Mouse (Mus musculus) layer of hippocampus, postnatal 10 days (tissue): Measurements from ENCODE around the gene Stra8. TPM values are rescaled to one million over a fixed set of nuclear protein-coding genes. Genes with fewer than 3 reads are reported as not detected.

ENCODE experiments used
- DNase-seq, 2 experiments: peaks; one replicate each; pipeline ENCODE4 v3.0.0; 2021; ENCODE audit warnings: low spot score in 2 of 2
- long read RNA-seq: library from polyadenylated mRNA; stranded (forward); transcript quantifications from one replicate; pipeline ENCODE4 v2.0.0, GENCODE M21; 2023
- total RNA-seq, 2 experiments: library from RNA; stranded (reverse); gene quantifications; 2 replicates each; pipeline ENCODE4 v1.2.3; 2021

The Stra8 gene
- total RNA-seq = not detected
- long read RNA-seq = 0 reads

- no peak for DNase-seq
Observed at GRCm38 (mm10) chr6:34919956-34920355, at the start of gene Stra8. TSS of gene Stra8 (plus strand) at chr6:34920163.

GRCm38 (mm10) chr6:34870724-34871123, 49.2 kb upstream of the Stra8 start:
- DNase-seq = no peak

- no peak for DNase-seq
Observed at GRCm38 (mm10) chr6:34871929-34872328, 48.0 kb upstream of the Stra8 start.

DNA sequence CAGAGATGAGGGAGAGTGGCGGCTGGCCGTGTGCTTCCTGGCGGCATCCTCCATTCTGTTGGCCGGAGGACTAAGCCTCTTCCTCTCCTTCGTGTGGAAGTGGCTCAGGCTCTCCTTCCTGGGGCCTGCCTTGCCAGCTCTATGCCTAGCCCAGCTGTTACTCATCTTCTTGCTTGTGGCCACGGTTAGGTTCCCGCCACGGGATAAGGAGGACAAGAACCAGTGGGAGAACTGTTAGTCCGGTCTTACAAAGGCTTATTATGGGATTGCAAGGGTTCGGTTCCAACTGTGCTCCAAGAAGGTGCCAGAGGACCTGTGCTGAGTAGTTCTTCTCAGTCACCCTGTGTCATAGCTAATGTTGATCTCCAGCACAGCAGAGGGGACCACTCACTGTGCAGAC, 47.1 kb upstream of the Stra8 start:
- peak in 1 of 2 experiments; percentile 8 for DNase-seq

- DNase-seq = peak in 1 of 2 experiments; percentile 18
Observed at GRCm38 (mm10) chr6:34874101-34874921, 45.7 kb upstream of the Stra8 start.

- DNase-seq = peak in 1 of 2 experiments; percentile 23
Observed at GRCm38 (mm10) chr6:34875268-34875761, 44.6 kb upstream of the Stra8 start.

GRCm38 (mm10) chr6:34875966-34876834, 43.8 kb upstream of the Stra8 start:
- peak in 1 of 2 experiments; percentile 24 for DNase-seq

GRCm38 (mm10) chr6:34876835-34877156, 43.2 kb upstream of the Stra8 start:
- peak in 1 of 2 experiments; percentile 11 for DNase-seq

GRCm38 (mm10) chr6:34877509-34878321, 42.2 kb upstream of the Stra8 start, which contains the start of gene Cyren:
TSS of gene Cyren (minus strand) at chr6:34878060.
- DNase-seq = peak; percentile 87 to 93

GRCm38 (mm10) chr6:34879101-34879740, 40.7 kb upstream of the Stra8 start:
- DNase-seq = no peak

GRCm38 (mm10) chr6:34879911-34880475, 40.0 kb upstream of the Stra8 start:
- peak; percentile 45 to 56 for DNase-seq

DNA sequence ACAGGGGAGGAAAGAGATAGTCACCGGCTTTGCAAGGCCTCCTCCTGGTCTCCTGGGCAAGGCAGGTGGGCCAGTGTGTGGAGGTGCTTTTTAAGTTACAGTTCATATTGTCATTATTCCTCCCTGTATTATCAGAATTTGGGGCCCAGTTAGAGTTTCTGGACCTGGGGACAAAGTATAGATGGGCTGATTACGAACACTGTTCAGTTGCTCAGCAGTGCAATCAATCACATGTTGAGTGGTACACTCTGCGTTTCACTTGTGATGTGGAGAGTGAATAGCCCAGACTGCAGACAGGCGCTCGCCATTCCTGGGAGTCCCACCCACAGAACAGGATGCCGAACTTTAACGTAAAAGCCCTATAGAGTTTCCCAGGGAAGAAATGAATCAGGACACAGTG, 35.2 kb upstream of the Stra8 start:
- DNase-seq = no peak

DNA sequence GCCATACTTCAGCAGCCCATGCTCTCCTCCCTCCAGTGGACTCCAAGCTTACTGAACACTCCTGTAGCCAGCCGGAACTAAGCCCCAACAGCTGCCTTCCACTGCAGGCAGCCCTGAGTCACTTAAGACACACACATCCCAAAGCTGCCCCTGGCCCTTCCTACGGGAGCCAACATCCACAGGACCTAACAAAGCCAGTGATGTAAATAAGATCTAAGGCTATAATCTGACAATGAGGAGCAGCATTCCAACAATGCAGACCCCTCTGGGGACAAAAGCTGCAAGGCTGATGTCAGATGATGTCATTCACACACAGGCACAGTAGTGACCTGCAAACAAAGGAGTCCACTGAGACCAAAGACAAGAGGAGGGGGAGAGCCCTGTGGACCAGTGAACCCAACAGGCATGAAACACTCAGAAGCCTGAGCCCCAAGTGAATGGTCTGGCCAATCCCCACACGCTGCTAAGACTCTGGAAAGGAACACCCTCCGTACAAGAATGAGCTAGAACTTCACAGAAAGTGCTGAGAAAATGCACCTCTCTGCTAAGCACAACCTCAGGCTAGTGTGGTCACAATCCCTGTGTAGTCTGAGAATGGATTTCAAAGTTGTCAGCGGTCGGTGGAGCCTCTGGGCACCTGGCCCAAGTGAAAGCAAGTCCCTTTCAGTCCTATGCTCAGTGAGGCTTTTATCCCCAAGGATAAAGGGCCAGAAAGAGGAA, 32.7 kb upstream of the Stra8 start:
- DNase-seq = no peak

DNA sequence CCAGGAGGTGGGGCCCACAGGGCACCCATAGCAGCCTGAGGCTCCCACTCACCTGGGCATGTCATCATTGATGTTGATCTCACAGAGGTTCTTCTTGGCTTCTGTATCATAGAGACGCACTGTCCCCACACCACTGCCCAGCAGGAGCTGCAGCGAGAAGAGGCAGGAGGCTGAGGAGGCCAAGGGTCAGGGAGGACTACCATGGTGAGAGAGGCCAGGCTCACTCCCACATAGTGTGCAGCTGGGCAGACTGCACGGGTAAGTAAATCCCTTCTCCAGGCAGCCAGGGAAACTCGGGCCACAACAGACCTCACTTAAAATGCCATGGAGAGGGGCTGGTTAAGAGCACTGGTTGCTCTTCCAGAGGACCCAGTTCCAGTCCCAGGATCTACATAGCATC, 30.8 kb upstream of the Stra8 start:
- DNase-seq = no peak

DNA sequence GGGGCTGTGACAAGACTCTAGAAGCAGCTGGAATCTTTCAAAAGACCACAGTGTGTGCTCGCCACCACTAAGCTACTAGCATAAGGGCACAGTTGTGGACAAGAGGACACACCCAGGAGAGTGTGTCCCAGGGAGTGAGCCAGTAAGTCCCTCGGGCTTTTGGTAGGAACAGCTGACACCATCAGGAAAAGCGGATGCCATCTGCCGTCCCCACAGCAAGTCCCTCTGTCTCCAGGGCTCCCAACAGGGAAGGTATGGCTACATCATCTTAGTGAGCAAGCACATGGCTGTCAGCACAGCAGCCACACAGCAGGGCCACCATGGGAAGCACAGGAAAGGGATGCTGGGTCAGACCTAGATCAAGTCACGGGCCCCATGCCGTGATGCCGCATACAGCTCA, 24.4 kb upstream of the Stra8 start:
- no peak for DNase-seq

DNA sequence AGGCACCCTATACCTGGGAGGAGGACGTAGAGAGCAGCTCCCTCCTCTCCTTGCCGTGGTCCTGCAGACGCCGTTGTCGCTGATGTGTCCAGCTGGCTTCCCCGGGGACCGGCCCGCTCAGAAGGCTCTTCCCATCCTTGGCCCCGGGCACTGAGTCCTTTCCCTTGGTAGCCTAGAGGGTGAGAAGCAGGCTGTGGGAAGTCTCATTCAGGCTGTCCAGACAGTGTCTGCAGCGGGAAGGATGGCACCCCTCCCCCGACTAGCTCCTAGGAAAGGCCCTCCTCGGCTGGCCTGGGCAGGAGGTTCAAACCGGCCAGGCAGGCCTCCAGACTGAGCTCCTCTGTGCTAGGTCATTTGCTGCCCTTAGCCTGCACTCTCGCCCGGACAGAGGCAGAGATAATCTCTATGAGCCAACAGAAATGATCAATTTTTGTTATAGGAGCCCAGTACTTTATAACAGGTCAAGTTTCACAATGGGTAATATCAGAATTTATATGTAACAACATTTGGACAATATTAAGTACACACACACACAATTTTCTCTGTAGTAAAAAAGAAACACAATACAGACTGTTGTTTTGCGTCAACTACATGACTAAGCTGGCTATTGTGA, 23.7 kb upstream of the Stra8 start:
- DNase-seq = no peak

DNA sequence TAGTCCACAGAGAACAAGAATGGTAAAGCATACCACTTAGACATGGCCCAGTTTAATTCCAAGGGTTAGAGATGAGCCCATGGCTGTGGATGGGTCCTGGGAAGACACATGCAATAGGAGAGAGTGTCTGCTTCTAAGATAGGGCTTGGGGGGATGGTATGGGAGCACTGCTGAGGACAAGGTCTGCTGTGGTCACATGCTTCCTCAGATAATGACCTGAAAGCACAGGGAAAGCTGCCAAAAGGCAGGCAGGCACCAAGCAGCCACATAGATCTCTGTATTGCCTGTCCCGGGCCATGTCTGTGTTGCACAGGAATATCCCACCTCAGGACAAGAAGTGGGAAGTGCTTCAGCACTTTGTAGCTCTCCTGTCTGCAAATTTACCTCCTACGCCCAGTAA, 20.8 kb upstream of the Stra8 start:
- DNase-seq = no peak

GRCm38 (mm10) chr6:34900990-34901389, 19.0 kb upstream of the Stra8 start:
- DNase-seq = no peak

GRCm38 (mm10) chr6:34901911-34902444, 18.0 kb upstream of the Stra8 start:
- no peak for DNase-seq
